Mouse (Mus musculus): Measurements from ENCODE around the gene Rab28. TPM values are rescaled to one million over a fixed set of nuclear protein-coding genes. Genes with fewer than 3 reads are reported as not detected.
A peak's percentile ranks its signal among the peaks of the same experiment; 100 is the strongest.

The Rab28 gene
- total RNA-seq, 2 experiments from 2014 or later: 35.4 to 40.0 TPM

DNA sequence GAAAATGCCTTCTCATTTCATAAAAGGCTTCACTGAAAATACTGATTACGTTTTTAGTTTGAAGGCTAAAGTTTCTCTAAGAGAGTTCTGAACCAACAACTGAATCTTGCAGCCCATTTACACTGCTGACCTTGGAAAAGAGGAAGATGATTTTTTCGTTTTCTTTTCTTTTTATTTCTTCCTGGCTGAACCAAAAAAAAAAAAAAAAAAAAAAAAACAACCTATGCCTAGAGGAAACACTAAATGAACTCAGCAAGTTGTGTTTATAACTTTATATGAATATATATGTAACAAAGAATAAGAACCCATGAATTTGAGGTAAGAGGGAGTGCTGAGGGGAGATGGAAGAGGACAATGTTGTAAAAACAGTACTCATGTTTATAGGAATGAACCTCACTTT is 71.2 kb downstream of the Rab28 start:
- no peak for ATAC-seq (replicated peaks; ENCODE audit: poor library complexity, severe bottlenecking)

- ATAC-seq (replicated peaks; ENCODE audit: poor library complexity, severe bottlenecking): peak; percentile 98
Measured at GRCm38 (mm10) chr5:41627224-41628144, 80.5 kb downstream of the Rab28 start.

GRCm38 (mm10) chr5:41625544-41625943 is 82.4 kb downstream of the Rab28 start:
- no peak for ATAC-seq (replicated peaks; ENCODE audit: poor library complexity, severe bottlenecking)

GRCm38 (mm10) chr5:41621748-41622147 is 86.2 kb downstream of the Rab28 start:
- no peak for ATAC-seq (replicated peaks; ENCODE audit: poor library complexity, severe bottlenecking)

- no peak for ATAC-seq (replicated peaks; ENCODE audit: poor library complexity, severe bottlenecking)
Measured at GRCm38 (mm10) chr5:41618966-41619365, 89.0 kb downstream of the Rab28 start.

GRCm38 (mm10) chr5:41610447-41611030 is 97.4 kb downstream of the Rab28 start:
- ATAC-seq (replicated peaks; ENCODE audit: poor library complexity, severe bottlenecking): no peak

- ATAC-seq (replicated peaks; ENCODE audit: poor library complexity, severe bottlenecking): no peak
Measured at GRCm38 (mm10) chr5:41596242-41597117, 111.5 kb downstream of the Rab28 start.

GRCm38 (mm10) chr5:41595199-41595598 is 112.8 kb downstream of the Rab28 start:
- ATAC-seq (replicated peaks; ENCODE audit: poor library complexity, severe bottlenecking): no peak

DNA sequence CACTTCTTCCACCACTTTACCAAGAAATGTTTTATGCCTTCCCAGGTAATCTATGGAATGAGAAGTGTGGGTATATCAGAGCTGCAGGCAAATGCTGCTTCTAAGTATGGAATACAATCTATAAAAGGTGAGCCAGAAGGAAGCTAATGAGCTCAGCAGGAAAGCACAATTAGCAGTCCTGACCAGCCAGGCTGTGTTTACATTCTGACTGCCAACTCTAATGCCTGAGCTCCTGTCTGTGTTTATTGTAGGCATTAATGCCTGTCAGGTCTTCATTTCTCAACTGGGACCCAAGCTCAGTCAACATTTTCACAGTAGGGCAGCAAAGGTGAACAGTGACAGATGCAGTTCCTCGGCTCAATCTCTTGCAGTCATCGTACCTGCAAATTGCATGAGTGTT is 129.9 kb downstream of the Rab28 start:
- no peak for ATAC-seq (replicated peaks; ENCODE audit: poor library complexity, severe bottlenecking)

Other genes starting within 250 kb of the Rab28 start
- not detected in 2 replicates for gene Nkx3-2, start 56.3 kb upstream of the Rab28 start, total RNA-seq (2014; fragmentation: Nextera tagmentation)
- gene Nkx3-2, start 56.3 kb upstream of the Rab28 start, total RNA-seq (2017): not detected in 2 replicates
- 21.5 and 27.4 TPM in 2 replicates for gene Bod1l, start 136.2 kb upstream of the Rab28 start, total RNA-seq (2014; fragmentation: Nextera tagmentation)
- gene Bod1l, start 136.2 kb upstream of the Rab28 start, total RNA-seq (2017): 35.3 and 40.6 TPM in 2 replicates